In the genomic region with DNA sequence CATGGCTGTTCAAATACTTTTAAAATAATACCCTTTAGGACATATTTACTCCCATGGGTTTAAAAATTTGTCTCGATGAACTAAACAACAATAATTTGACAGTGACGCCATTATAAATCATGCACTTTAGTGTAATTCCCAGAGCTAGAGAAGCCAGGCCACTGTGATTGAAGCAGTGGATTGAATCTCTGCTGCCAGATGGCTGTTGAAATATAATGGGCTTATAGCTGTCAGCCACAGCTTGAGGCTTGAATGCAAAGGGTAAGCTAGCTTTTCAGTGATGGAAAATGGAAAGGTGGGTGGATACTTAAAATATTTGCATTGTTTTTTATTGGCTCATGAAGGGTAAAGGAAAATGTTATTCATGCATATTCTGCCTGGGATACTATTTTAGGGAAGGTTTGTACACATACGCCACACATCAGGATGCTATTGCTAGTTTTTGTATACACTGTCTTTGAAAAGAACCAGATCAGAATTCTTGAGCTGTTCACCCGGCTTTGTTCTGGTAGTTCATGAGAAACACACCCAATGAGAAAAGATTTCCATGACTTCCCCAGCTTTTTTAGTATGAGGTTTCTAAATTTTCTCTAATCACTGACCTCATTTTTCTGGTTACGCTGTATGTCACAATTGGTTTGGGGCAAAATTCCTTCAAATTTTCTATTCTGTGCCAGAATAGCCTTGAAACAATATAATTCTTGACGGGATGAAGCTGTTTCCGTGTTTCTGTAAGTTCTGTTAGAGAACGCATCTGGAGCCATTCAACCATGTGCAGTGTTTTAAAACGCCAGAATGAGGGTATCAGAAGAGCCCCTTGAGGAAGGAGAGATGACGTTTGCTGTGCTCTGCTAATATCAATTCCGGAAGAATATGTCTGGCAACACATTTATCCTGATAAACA, we compare ENCODE assay signal across 11 mouse cellular contexts.
A peak's percentile ranks its signal among the peaks of the same experiment; 100 is the strongest.
DNase-seq lines count a peak whose midpoint lies in the region; ATAC-seq and TF ChIP-seq lines count a peak whose summit lies in the region.
"Had no signal": no experiment of that assay in that cellular context is flagged by ENCODE, and none has a peak within 500 bp of the region (broad histone marks: within the 10 kb centered on the region; RNA-seq: fewer than 3 reads in every experiment).

No protein-coding gene starts in this region.

- H3K9me3 ChIP-seq in forebrain, embryonic 13.5 days (replicated peaks), result no peaks in the 10 kb centered on the region
- H3K9me3 ChIP-seq in forebrain, embryonic 10.5 days, result no peaks in the 10 kb centered on the region
- no peaks in the 10 kb centered on the region for H3K9me3 ChIP-seq in embryonic facial prominence, embryonic 15.5 days (replicated peaks)
- no peaks in the 10 kb centered on the region for H3K9me3 ChIP-seq in hindbrain, postnatal 0 days (ENCODE audit: low read length)
- H3K9me3 ChIP-seq in neural tube, embryonic 14.5 days (ENCODE audit: control insufficient read depth, low read length), result no peaks in the 10 kb centered on the region
- no peaks in the 10 kb centered on the region for H3K9me3 ChIP-seq in kidney, embryonic 15.5 days (replicated peaks)

- no peak for DNase-seq in forebrain, embryonic 10.5 days (ENCODE audit: extremely low spot score, low spot score)
- DNase-seq in hindbrain, postnatal 0 days (ENCODE audit: low spot score), result peak; percentile 29
- DNase-seq in MN1 (ENCODE audit: low spot score), result no peak
- DNase-seq: cerebellum, adult 9-10 months; liver, postnatal 0 days had no signal

- no peak overlapping the region for H3K4me3 ChIP-seq in forebrain, embryonic 13.5 days
- no peak overlapping the region for H3K4me3 ChIP-seq in forebrain, embryonic 10.5 days
- no peak overlapping the region for H3K4me3 ChIP-seq in embryonic facial prominence, embryonic 15.5 days (replicated peaks)
- H3K4me3 ChIP-seq in hindbrain, postnatal 0 days (ENCODE audit: low read length), result no peak overlapping the region
- no peak overlapping the region for H3K4me3 ChIP-seq in neural tube, embryonic 14.5 days (ENCODE audit: low read depth, low read length)
- H3K4me3 ChIP-seq in kidney, embryonic 15.5 days (replicated peaks), result no peak overlapping the region

- no peak for TF ChIP-seq CTCF in hindbrain, postnatal 0 days (IDR thresholded peaks at IDR 0.05; ENCODE audit: low read depth)

- no peak overlapping the region for H3K4me2 ChIP-seq in forebrain, embryonic 13.5 days
- H3K4me2 ChIP-seq in embryonic facial prominence, embryonic 15.5 days (replicated peaks), result peak overlapping the region; percentile 2; the same call in 1 of the 2 replicates
- H3K4me2 ChIP-seq in hindbrain, postnatal 0 days (ENCODE audit: low read depth, low read length), result no peak overlapping the region
- no peak overlapping the region; the same call in 1 of the 2 replicates for H3K4me2 ChIP-seq in neural tube, embryonic 14.5 days (ENCODE audit: low read depth, low read length)
- H3K4me2 ChIP-seq in kidney, embryonic 15.5 days, result no peak overlapping the region

- peak; percentile 83 for ATAC-seq in forebrain, embryonic 13.5 days
- peak; percentile 66; the same call in 1 of the 2 replicates for ATAC-seq in embryonic facial prominence, embryonic 15.5 days (ENCODE audit: insufficient number of reproducible peaks, low FRiP score, low TSS enrichment, low read depth)
- 0 out of 2 replicates have a peak, but pooled peaks have one; percentile 15 for ATAC-seq in hindbrain, postnatal 0 days
- ATAC-seq in neural tube, embryonic 14.5 days (ENCODE audit: low read depth), result peak; percentile 78
- no peak for ATAC-seq in kidney, embryonic 15.5 days (replicated peaks; ENCODE audit: low FRiP score)
- no peak for ATAC-seq in erythroid progenitor cell, adult 5-6 weeks (replicated peaks; ENCODE audit: low FRiP score, poor library complexity, severe bottlenecking)
- ATAC-seq: liver, postnatal 0 days had no signal

- 58% methylated on average over 11 of the region's 11 CpGs for WGBS in forebrain, embryonic 13.5 days
- WGBS in forebrain, embryonic 10.5 days, result 82% methylated on average over 11 of the region's 11 CpGs
- WGBS in embryonic facial prominence, embryonic 15.5 days, result 30% methylated on average over 11 of the region's 11 CpGs
- 49% methylated on average over 11 of the region's 11 CpGs for WGBS in hindbrain, postnatal 0 days
- WGBS in neural tube, embryonic 14.5 days, result 45% methylated on average over 11 of the region's 11 CpGs
- WGBS in kidney, embryonic 15.5 days, result 72% methylated on average over 11 of the region's 11 CpGs

- H3K9ac ChIP-seq in forebrain, embryonic 13.5 days, result no peak overlapping the region
- H3K9ac ChIP-seq in embryonic facial prominence, embryonic 15.5 days, result no peak overlapping the region
- no peak overlapping the region for H3K9ac ChIP-seq in hindbrain, postnatal 0 days (replicated peaks; ENCODE audit: low read length)
- H3K9ac ChIP-seq in neural tube, embryonic 14.5 days (replicated peaks; ENCODE audit: low read depth, low read length), result no peak overlapping the region
- no peak overlapping the region for H3K9ac ChIP-seq in kidney, embryonic 15.5 days
- H3K9ac ChIP-seq: liver, postnatal 0 days had no signal

- H3K27me3 ChIP-seq in forebrain, embryonic 13.5 days, result no peaks in the 10 kb centered on the region
- H3K27me3 ChIP-seq in forebrain, embryonic 10.5 days (ENCODE audit: poor library complexity, severe bottlenecking), result no peaks in the 10 kb centered on the region
- H3K27me3 ChIP-seq in embryonic facial prominence, embryonic 15.5 days, result no peaks in the 10 kb centered on the region
- H3K27me3 ChIP-seq in hindbrain, postnatal 0 days (ENCODE audit: insufficient read depth, low read length), result no peaks in the 10 kb centered on the region
- H3K27me3 ChIP-seq in neural tube, embryonic 14.5 days (ENCODE audit: control insufficient read depth, insufficient read depth, low read length), result no peaks in the 10 kb centered on the region
- H3K27me3 ChIP-seq in kidney, embryonic 15.5 days, result no peaks in the 10 kb centered on the region

- peaks cover 10% of the 10 kb centered on the region; the same call in 1 of the 2 replicates for H3K4me1 ChIP-seq in forebrain, embryonic 13.5 days
- H3K4me1 ChIP-seq in forebrain, embryonic 10.5 days, result peaks cover 11% of the 10 kb centered on the region; the same call in 1 of the 2 replicates
- H3K4me1 ChIP-seq in embryonic facial prominence, embryonic 15.5 days, result no peaks in the 10 kb centered on the region
- no peaks in the 10 kb centered on the region for H3K4me1 ChIP-seq in hindbrain, postnatal 0 days (ENCODE audit: insufficient read depth, low read length)
- peaks cover 4% of the 10 kb centered on the region; the same call in 1 of the 2 replicates for H3K4me1 ChIP-seq in neural tube, embryonic 14.5 days (ENCODE audit: control insufficient read depth, insufficient read depth, low read length)
- no peaks in the 10 kb centered on the region for H3K4me1 ChIP-seq in kidney, embryonic 15.5 days

- H3K27ac ChIP-seq in forebrain, embryonic 13.5 days, result peak overlapping the region; percentile 62
- no peak overlapping the region for H3K27ac ChIP-seq in forebrain, embryonic 10.5 days
- peak overlapping the region; percentile 52 for H3K27ac ChIP-seq in embryonic facial prominence, embryonic 15.5 days (replicated peaks)
- no peak overlapping the region for H3K27ac ChIP-seq in hindbrain, postnatal 0 days
- peak overlapping the region; percentile 60; the same call in 1 of the 2 replicates for H3K27ac ChIP-seq in neural tube, embryonic 14.5 days (ENCODE audit: low read depth, low read length)
- H3K27ac ChIP-seq in kidney, embryonic 15.5 days, result no peak overlapping the region

- H3K36me3 ChIP-seq in forebrain, embryonic 13.5 days (ENCODE audit: poor library complexity, severe bottlenecking), result no peaks in the 10 kb centered on the region
- H3K36me3 ChIP-seq in forebrain, embryonic 10.5 days (replicated peaks), result no peaks in the 10 kb centered on the region
- H3K36me3 ChIP-seq in embryonic facial prominence, embryonic 15.5 days, result no peaks in the 10 kb centered on the region
- H3K36me3 ChIP-seq in hindbrain, postnatal 0 days (ENCODE audit: insufficient read depth, low read length), result no peaks in the 10 kb centered on the region
- no peaks in the 10 kb centered on the region for H3K36me3 ChIP-seq in neural tube, embryonic 14.5 days (ENCODE audit: control insufficient read depth, insufficient read depth, low read length)
- H3K36me3 ChIP-seq in kidney, embryonic 15.5 days, result no peaks in the 10 kb centered on the region
- H3K36me3 ChIP-seq: G1E had no signal

Comparison
In these comparisons a context has a peak if more than half of its experiments do, and no peak if none do; other contexts are left out.
1. H3K27ac ChIP-seq: peak in forebrain, embryonic 13.5 days (single experiment), embryonic facial prominence, embryonic 15.5 days (single experiment) and neural tube, embryonic 14.5 days (single experiment); none in forebrain, embryonic 10.5 days (single experiment), hindbrain, postnatal 0 days (single experiment) and kidney, embryonic 15.5 days (single experiment).
2. ATAC-seq: peak in forebrain, embryonic 13.5 days (single experiment), embryonic facial prominence, embryonic 15.5 days (single experiment), hindbrain, postnatal 0 days (single experiment) and neural tube, embryonic 14.5 days (single experiment); none in kidney, embryonic 15.5 days (single experiment) and erythroid progenitor cell, adult 5-6 weeks (single experiment).